Mouse (Mus musculus) forebrain, embryonic 13.5 days (tissue): Measurements from ENCODE around the gene Tap1. TPM values are rescaled to one million over a fixed set of nuclear protein-coding genes. Genes with fewer than 3 reads are reported as not detected.

Experiments used
- ATAC-seq: fragments of 200-750 bp; cut with Nextera tagmentation; 2 replicates; pipeline ENCODE4 v1.8.0; 2017
- H3K27ac ChIP-seq: fragments of 300-500 bp; sonication (generic); 2 replicates; pipeline ENCODE4 v1.5.1; 2015; ENCODE audit warnings: inconsistent platforms, mild to moderate bottlenecking, moderate library complexity
- H3K27me3 ChIP-seq: fragments of 300-500 bp; sonication (generic); 2 replicates; pipeline ENCODE4 v1.6.1; 2015; ENCODE audit warnings: mild to moderate bottlenecking, inconsistent platforms
- H3K36me3 ChIP-seq: fragments of 300-500 bp; sonication (generic); 2 replicates; pipeline ENCODE4 v1.6.1; 2015; ENCODE audit warnings: mild to moderate bottlenecking, inconsistent platforms; ENCODE audit not compliant: poor library complexity, severe bottlenecking
- H3K4me1 ChIP-seq: fragments of 300-500 bp; sonication (generic); 2 replicates; pipeline ENCODE4 v1.6.1; 2015; ENCODE audit warnings: inconsistent platforms
- H3K4me2 ChIP-seq: fragments of 300-500 bp; sonication (generic); 2 replicates; pipeline ENCODE4 v1.6.1; 2015; ENCODE audit warnings: inconsistent platforms, mild to moderate bottlenecking, moderate library complexity
- H3K4me3 ChIP-seq: fragments of 300-500 bp; sonication (generic); 2 replicates; pipeline ENCODE4 v1.5.1; 2015; ENCODE audit warnings: mild to moderate bottlenecking, inconsistent platforms
- H3K9ac ChIP-seq: fragments of 300-500 bp; sonication (generic); 2 replicates; pipeline ENCODE4 v1.6.1; 2015; ENCODE audit warnings: mild to moderate bottlenecking, inconsistent platforms
- H3K9me3 ChIP-seq: fragments of 300-500 bp; sonication (generic); replicated peaks from 2 replicates; pipeline ENCODE4 v1.6.1; 2016; ENCODE audit warnings: inconsistent platforms
- WGBS: fragments of 180-500 bp; shearing (Covaris S2); methylation state at CpG from one replicate; pipeline ENCODE4 v1.1.7; 2015; 5-methylcytosine and 5-hydroxymethylcytosine counted together
- polyA plus RNA-seq: library from polyadenylated mRNA; unstranded; fragments of >200 nt; fragmentation: Nextera tagmentation; extraction: Ambion mirVana; gene quantifications from 2 replicates; pipeline ENCODE4 v1.2.1, GENCODE M21; 2015

Gene Tap1
- polyA plus RNA-seq, 1 experiment from 2014 or later = 0.84 TPM

DNA sequence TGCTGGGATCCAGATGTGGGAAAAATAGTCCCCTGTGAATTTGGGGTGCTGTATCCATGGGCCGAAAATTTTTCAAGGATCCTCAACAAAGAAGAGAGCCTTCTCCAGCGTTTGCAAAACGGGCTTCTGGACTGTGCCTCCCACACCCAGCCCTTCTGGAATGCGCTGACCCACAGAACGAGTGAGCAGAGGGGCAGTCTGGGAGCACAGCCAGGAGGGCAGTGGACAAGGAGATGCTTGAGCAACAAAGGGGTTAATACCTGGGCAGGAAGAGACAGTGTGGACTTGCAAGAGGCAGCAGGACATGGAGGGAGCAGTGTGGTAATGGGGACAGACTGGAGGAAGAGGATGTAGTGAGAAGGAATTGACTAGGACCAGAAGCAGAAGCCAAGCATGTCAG, 31.8 kb upstream of the Tap1 start:
- Histone ChIP-seq H3K9ac (no peak overlapping the region), H3K36me3 (no peaks in the 10 kb centered on the region), H3K27ac (no peak overlapping the region), H3K4me3 (no peak overlapping the region), H3K9me3 (no peaks in the 10 kb centered on the region), H3K4me1 (no peaks in the 10 kb centered on the region), H3K27me3 (peaks cover 3% of the 10 kb centered on the region; the same call in 1 of the 2 replicates), H3K4me2 (no peak overlapping the region)
- no peak for ATAC-seq
- WGBS = 55% methylated on average over 5 of the region's 5 CpGs

DNA sequence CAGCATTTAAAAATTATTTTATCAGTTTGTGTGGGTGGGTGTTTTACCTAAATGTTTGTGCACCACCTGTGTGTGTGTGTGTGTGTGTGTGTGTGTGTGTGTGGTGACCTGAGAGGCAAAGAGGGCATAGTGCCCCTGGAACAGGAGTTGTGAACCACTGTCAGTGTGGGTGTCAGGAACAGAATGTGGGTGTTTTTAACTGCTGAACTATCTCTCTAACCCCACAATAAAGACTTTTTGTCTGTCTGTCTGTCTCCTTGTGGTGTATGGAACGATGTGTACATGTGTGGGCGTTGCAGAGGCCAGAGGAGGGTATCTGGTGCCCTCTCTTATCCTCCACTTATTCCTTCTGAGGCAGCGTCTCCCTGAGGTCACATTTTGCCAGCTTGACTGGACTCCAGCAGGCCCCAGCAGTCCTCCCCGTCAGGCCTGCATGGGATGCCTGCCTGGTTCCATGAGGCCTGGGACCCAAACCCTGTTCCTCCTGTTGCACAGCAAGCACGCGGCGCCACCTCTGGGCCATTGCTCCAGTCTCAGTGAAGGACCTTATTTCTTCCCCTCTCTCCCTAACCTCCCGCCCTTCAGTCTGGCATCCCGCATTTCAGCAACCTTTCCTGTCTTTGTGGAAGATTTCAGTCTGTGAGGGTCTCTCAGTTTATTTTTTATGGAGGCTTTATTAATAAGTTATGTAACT, 23.0 kb upstream of the Tap1 start:
- Histone ChIP-seq H3K27me3 (peaks cover 13% of the 10 kb centered on the region), H3K36me3 (no peaks in the 10 kb centered on the region), H3K4me2 (no peak overlapping the region), H3K4me3 (no peak overlapping the region), H3K4me1 (no peaks in the 10 kb centered on the region), H3K27ac (no peak overlapping the region), H3K9ac (no peak overlapping the region), H3K9me3 (no peaks in the 10 kb centered on the region; the same call in 1 of the 2 replicates)
- ATAC-seq = no peak
- WGBS = 39% methylated on average over 9 of the region's 9 CpGs

- H3K9me3 ChIP-seq = no peaks in the 10 kb centered on the region; the same call in 1 of the 2 replicates
- 87% methylated on average over 6 of the region's 6 CpGs for WGBS
- no peak overlapping the region for H3K4me2 ChIP-seq
- H3K27ac ChIP-seq = no peak overlapping the region
- H3K27me3 ChIP-seq = peaks cover 13% of the 10 kb centered on the region
- H3K4me1 ChIP-seq = no peaks in the 10 kb centered on the region
- H3K4me3 ChIP-seq = no peak overlapping the region
- H3K9ac ChIP-seq = no peak overlapping the region
- no peak for ATAC-seq
- no peaks in the 10 kb centered on the region for H3K36me3 ChIP-seq
Measured at GRCm38 (mm10) chr17:34165033-34165730, 22.2 kb upstream of the Tap1 start.

DNA sequence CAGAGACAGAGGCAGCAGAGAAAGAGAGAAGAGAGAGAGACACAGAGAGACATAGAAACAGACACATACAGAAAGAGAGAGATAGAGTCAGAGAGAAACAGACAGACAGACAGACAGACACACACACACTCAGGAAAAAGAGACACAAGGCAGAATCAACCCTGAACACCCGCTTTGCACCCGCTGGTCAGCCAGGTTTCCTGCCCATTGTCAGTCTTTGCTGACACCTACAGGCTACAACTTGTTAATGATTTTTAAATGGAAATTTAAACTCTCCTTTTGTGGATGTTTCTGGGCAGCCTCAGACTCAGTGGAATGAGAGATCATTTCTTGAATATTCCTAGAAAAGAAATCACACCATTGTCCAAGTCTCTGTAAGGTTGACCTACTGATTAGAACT, 18.1 kb upstream of the Tap1 start:
- H3K27me3 ChIP-seq = peaks cover 10% of the 10 kb centered on the region; the same call in 1 of the 2 replicates
- H3K36me3 ChIP-seq = no peaks in the 10 kb centered on the region
- no peak for ATAC-seq
- WGBS = 0% methylated on average over 2 of the region's 2 CpGs
- H3K4me3 ChIP-seq = no peak overlapping the region
- H3K9ac ChIP-seq = no peak overlapping the region
- peaks cover 7% of the 10 kb centered on the region; the same call in 1 of the 2 replicates for H3K9me3 ChIP-seq
- H3K4me1 ChIP-seq = no peaks in the 10 kb centered on the region
- no peak overlapping the region for H3K4me2 ChIP-seq
- no peak overlapping the region for H3K27ac ChIP-seq

- peaks cover 7% of the 10 kb centered on the region; the same call in 1 of the 2 replicates for H3K9me3 ChIP-seq
- ATAC-seq = no peak
- H3K4me1 ChIP-seq = no peaks in the 10 kb centered on the region
- H3K27me3 ChIP-seq = peaks cover 10% of the 10 kb centered on the region; the same call in 1 of the 2 replicates
- WGBS = 19% methylated on average over 4 of the region's 4 CpGs
- no peaks in the 10 kb centered on the region for H3K36me3 ChIP-seq
- no peak overlapping the region for H3K27ac ChIP-seq
- H3K4me2 ChIP-seq = no peak overlapping the region
- no peak overlapping the region for H3K4me3 ChIP-seq
- no peak overlapping the region for H3K9ac ChIP-seq
Measured at GRCm38 (mm10) chr17:34170487-34170876, 16.9 kb upstream of the Tap1 start.

DNA sequence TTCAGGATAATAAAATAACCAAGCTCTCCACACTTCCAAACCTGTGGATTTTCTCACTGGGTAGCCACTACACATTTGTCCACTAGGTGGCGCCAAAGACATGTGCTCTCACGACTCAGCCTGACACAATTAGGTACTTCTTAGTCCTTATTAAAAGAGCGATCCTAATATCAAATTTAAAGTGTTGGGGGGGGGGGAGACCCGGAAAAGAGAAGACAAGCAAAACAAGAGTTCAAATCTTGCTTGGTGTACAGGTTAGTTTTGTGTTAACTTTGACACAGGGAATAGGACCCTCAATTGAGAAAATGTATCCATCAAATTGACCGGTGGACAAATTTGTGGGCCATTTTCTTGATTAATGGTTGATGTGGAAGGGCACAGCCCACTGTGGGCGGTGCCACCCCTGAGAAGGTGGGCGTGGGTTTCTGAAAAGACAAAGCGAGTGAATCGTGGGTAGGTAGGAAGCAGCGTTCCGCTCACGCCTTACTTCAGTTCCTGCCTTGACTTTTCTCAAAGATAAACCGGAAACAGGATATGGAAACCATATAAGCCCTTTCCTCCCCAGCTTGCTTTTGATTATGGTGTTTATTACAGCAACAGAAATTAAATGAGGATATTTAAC, 16.4 kb upstream of the Tap1 start:
- H3K4me2 ChIP-seq = no peak overlapping the region
- H3K4me3 ChIP-seq = no peak overlapping the region
- no peak for ATAC-seq
- no peaks in the 10 kb centered on the region for H3K36me3 ChIP-seq
- H3K27me3 ChIP-seq = peaks cover 10% of the 10 kb centered on the region; the same call in 1 of the 2 replicates
- WGBS = 42% methylated on average over 13 of the region's 13 CpGs
- H3K9me3 ChIP-seq = peaks cover 7% of the 10 kb centered on the region; the same call in 1 of the 2 replicates
- no peaks in the 10 kb centered on the region for H3K4me1 ChIP-seq
- no peak overlapping the region for H3K9ac ChIP-seq
- H3K27ac ChIP-seq = no peak overlapping the region

DNA sequence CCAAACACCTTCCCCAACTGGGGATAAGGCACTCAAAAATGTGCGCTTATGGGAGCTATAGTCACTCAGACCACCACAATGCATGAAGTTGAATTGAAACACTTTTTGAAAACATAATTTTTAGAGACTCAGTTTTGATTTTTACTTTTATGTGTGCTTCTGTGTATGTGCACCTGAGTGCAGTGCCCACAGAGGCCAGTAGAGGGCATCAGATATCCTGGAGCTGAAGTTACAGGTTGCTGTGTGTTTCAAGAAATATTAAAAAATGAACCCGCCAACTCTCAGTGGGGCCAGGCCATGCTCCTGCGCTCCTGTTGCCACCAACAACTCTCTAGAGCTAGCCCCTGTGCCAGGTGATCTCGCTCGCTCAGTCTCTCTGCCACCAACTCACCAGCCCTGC, 14.8 kb upstream of the Tap1 start:
- no peaks in the 10 kb centered on the region for H3K4me1 ChIP-seq
- 96% methylated on average over 5 of the region's 5 CpGs for WGBS
- H3K27me3 ChIP-seq = peaks cover 10% of the 10 kb centered on the region; the same call in 1 of the 2 replicates
- H3K9ac ChIP-seq = no peak overlapping the region
- no peak for ATAC-seq
- no peaks in the 10 kb centered on the region for H3K36me3 ChIP-seq
- no peak overlapping the region for H3K4me3 ChIP-seq
- H3K9me3 ChIP-seq = peaks cover 22% of the 10 kb centered on the region; the same call in 1 of the 2 replicates
- H3K4me2 ChIP-seq = no peak overlapping the region
- no peak overlapping the region for H3K27ac ChIP-seq

DNA sequence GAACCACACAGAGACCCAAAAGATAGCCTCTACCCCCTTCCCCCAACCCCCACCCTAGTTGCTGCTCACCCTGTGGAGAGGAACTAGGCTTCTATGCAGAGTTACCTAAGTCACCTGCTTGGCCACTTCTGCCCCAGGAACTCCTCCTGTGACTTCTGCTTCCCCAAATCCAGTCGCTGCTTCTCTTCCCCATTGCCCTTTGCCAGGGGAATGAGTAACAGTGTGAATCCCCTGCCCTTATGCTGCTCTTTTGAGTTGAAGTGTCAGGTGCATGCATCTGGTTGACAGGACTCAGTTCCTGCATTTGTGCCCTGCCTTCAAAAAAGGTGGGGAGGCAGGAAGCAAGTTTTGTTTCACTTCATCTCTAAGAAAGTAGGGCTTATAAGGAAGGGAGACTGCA, 13.3 kb upstream of the Tap1 start:
- Histone ChIP-seq H3K27ac (no peak overlapping the region), H3K9me3 (peaks cover 22% of the 10 kb centered on the region; the same call in 1 of the 2 replicates), H3K9ac (no peak overlapping the region), H3K27me3 (peaks cover 4% of the 10 kb centered on the region; the same call in 1 of the 2 replicates), H3K4me1 (no peaks in the 10 kb centered on the region), H3K36me3 (no peaks in the 10 kb centered on the region), H3K4me3 (no peak overlapping the region), H3K4me2 (no peak overlapping the region)
- no peak for ATAC-seq
- WGBS = 66% methylated on average over 1 of the region's 1 CpGs

DNA sequence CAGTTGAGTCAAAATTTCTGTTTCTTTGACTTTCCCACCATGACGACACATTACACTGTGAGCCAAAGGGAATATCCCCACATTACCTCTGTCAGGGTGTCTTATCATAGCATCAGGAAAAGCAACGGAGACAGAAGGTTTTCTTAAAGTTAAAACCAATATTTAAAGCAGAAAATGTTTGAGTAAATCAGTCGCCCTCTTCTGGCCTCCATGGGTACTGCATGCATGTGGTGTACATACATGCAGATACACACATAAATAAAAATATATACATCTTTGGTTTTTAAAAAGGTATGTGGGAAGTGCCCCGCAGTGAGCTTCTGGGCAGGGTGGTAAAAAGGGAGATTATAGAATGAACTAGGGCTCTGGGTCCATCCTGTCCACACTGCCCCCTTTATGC, 10.2 kb upstream of the Tap1 start:
- 78% methylated on average over 4 of the region's 4 CpGs for WGBS
- no peak overlapping the region for H3K4me2 ChIP-seq
- peaks cover 3% of the 10 kb centered on the region; the same call in 1 of the 2 replicates for H3K27me3 ChIP-seq
- no peak overlapping the region for H3K27ac ChIP-seq
- no peak overlapping the region for H3K4me3 ChIP-seq
- H3K4me1 ChIP-seq = no peaks in the 10 kb centered on the region
- no peaks in the 10 kb centered on the region for H3K36me3 ChIP-seq
- H3K9ac ChIP-seq = no peak overlapping the region
- peaks cover 21% of the 10 kb centered on the region; the same call in 1 of the 2 replicates for H3K9me3 ChIP-seq
- no peak for ATAC-seq

GRCm38 (mm10) chr17:34179019-34179418, 8.3 kb upstream of the Tap1 start:
- H3K4me3 ChIP-seq = no peak overlapping the region
- no peak overlapping the region for H3K9ac ChIP-seq
- no peaks in the 10 kb centered on the region for H3K4me1 ChIP-seq
- 64% methylated on average over 6 of the region's 6 CpGs for WGBS
- no peak overlapping the region for H3K27ac ChIP-seq
- H3K27me3 ChIP-seq = peaks cover 12% of the 10 kb centered on the region
- H3K9me3 ChIP-seq = peaks cover 15% of the 10 kb centered on the region; the same call in 1 of the 2 replicates
- H3K36me3 ChIP-seq = no peaks in the 10 kb centered on the region
- no peak for ATAC-seq
- H3K4me2 ChIP-seq = no peak overlapping the region

GRCm38 (mm10) chr17:34179913-34180859, 7.2 kb upstream of the Tap1 start:
- Histone ChIP-seq H3K4me3 (no peak overlapping the region), H3K9ac (no peak overlapping the region), H3K9me3 (peaks cover 15% of the 10 kb centered on the region; the same call in 1 of the 2 replicates), H3K4me2 (no peak overlapping the region), H3K4me1 (no peaks in the 10 kb centered on the region), H3K36me3 (no peaks in the 10 kb centered on the region), H3K27ac (no peak overlapping the region), H3K27me3 (peaks cover 21% of the 10 kb centered on the region)
- ATAC-seq = no peak
- WGBS = 75% methylated on average over 13 of the region's 13 CpGs
